Mouse (Mus musculus): ENCODE results near the gene Cela3b.
A peak's percentile ranks its signal among the peaks of the same experiment; 100 is the strongest.
"Not testable (repeated sequence)": the region's sequence is repeated elsewhere in the genome, so short reads cannot be mapped to it uniquely, and the experiment has no call there.

Gene Cela3b

GRCm38 (mm10) chr4:137461217-137461616, 30.9 kb upstream of the Cela3b start:
- DNase-seq (ENCODE audit: low spot score), result no peak

DNA sequence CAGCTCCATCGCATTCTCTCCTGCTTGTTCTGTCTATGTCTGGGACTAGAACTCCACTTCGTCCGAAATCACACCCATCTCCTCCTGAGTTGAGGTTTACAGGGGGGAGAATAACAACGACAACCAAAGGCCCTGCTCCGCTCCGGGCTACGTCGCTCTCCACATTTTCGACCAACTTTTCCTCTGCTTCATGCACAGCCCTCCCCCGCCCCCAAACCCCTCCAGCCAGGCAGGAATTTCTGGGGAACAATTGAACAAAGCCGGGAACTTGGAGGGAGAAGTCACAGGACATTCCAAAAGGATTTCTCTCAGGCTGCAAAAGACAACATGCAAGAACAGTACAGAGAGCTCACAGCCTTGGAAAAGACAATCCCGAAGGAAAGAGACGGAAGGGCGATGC, 30.3 kb upstream of the Cela3b start:
- no peak for DNase-seq (ENCODE audit: low spot score)

GRCm38 (mm10) chr4:137458861-137459260, 28.5 kb upstream of the Cela3b start:
- no peak for DNase-seq (ENCODE audit: low spot score)

GRCm38 (mm10) chr4:137458310-137458709, 28.0 kb upstream of the Cela3b start:
- DNase-seq (ENCODE audit: low spot score), result no peak

DNA sequence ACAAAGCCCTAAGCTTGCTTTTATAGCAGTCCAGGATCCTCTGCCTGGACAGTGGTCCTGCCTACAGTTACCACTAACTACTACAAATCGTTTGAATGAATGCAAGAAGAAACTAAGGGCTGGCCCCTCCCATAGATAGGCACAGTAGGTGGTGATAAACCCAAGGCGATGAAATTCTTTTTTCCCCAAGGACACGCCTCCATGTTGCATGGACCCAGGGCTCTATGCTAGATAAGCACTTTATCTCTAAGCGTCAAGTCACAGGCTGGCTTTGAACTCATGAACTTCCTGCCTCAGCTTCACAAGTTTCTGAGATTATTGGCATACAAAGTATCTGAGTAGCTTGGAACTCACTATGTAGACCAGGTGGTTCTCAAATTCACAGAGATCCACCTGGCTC, 27.0 kb upstream of the Cela3b start:
- DNase-seq (ENCODE audit: low spot score), result no peak

GRCm38 (mm10) chr4:137456581-137456980, 26.2 kb upstream of the Cela3b start:
- no peak for DNase-seq (ENCODE audit: low spot score)

GRCm38 (mm10) chr4:137454582-137454981, 24.2 kb upstream of the Cela3b start:
- DNase-seq (ENCODE audit: low spot score), result no peak

DNA sequence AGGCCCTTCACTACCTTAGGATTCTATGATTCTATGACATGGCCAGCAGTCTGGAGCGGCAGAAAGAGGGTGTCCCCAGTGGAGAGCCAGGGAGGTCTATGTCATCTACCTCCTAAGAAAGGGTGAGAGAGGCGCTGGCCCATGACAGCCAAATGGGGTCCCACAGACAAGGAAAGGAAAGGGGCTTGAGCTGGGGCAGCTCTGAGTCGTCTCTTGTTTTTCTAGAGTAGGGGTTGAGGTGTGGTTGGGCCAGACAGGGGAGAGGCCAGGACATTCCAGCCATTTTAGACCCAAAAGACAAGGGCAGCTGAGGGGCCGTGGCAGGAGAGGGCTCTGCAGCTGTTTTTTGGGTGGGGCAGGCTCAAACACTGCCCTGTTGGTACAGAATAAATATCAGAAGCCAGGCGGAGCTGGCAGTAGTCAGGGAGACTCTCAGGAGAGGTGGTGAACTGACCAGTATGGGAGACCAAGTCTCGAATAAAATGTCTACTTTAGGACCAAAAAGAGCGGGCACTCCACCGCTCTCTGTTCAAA, 23.0 kb upstream of the Cela3b start, which contains the start of gene 1700013G24Rik:
Gene 1700013G24Rik, plus strand, starts transcription at position 51 of the 534 bp plus-strand sequence.
- no peak for DNase-seq (ENCODE audit: low spot score)

GRCm38 (mm10) chr4:137452190-137452589, 21.9 kb upstream of the Cela3b start:
- no peak for DNase-seq (ENCODE audit: low spot score)

DNA sequence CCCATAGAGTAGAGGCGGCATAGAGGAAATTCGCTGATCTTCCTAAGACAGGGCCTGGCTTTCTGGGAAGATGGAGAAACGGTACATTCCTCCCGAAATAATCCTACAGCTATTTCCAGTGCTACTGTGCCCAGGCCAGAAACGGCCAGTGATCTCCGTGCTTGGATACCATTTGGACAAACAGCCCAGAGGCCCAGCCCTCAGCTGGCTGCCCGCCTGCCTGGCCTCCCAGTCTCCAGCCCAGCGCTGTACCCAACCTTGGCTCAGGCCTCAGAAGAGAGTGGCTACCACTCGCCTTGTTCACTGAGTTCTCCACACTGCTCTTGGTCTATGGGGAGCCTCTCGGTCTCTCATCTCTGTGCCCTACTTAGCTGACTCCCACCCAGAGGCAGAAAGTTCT, 19.4 kb upstream of the Cela3b start:
- DNase-seq (ENCODE audit: low spot score), result no peak

DNA sequence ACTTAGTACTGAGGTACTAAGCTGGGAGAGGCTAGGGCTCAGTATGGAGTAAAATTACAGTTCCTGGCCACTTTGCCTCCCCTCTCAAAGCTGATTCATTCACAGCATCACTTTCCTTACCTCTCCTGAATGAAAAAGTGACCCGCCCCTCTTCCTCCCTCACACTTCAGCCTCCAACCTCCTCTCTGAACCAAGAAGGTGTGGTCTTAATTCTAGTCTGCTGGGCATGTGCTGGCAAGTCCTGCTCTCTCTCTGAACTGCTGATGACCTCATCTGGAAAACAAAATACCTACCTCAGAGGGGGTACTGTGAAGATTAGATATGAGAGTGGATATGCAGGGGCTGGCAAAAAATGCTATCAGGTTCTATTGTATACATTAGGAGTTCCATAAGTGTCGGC, 18.8 kb upstream of the Cela3b start:
- DNase-seq (ENCODE audit: low spot score), result no peak

DNA sequence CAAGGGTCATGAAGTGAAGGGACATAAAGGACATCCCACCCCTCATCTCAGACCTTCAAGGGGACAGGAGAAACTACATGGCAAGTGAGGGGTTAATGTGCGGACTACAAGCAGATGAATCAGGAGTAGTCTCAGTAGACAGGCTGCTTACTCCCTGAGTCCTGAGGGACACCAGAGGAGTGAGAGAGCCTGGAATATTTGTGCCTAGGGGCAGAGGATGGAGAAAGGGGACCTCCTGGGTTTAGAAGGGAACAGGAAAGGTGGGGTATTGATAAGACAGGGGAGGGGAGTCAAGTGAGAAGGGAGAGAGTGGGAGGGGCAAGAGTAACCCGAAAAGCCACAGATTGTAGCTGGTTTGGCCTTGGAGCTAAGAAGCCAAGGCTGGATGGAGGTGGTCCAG, 18.3 kb upstream of the Cela3b start:
- DNase-seq (ENCODE audit: low spot score), result no peak

DNA sequence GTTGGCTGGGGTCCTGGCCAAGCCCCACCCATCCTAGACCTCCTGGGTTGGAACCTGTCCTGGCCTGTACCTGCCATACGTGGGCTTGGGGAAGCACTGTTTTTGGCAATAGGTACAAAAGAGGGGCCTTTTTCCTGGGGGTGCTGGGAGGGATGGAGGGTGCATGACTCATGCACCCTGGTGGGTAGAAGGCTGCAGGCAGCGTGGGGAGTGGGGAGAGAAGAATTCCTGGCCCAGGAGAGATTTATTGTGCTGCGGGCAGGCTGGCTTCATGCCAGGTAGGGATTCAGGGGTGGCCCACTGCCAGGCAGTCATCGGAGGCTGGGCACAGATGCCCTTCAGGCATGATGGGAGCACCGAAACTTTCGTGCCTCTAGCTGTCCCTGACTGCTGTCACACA, 17.9 kb upstream of the Cela3b start:
- DNase-seq (ENCODE audit: low spot score), result no peak

GRCm38 (mm10) chr4:137447363-137448196, 17.2 kb upstream of the Cela3b start:
- no peak for DNase-seq (ENCODE audit: low spot score)

GRCm38 (mm10) chr4:137445881-137446280, 15.5 kb upstream of the Cela3b start:
- no peak for DNase-seq (ENCODE audit: low spot score)

GRCm38 (mm10) chr4:137443625-137444024, 13.3 kb upstream of the Cela3b start:
- DNase-seq (ENCODE audit: low spot score), result peak; percentile 86

- no peak for DNase-seq (ENCODE audit: low spot score)
Measured at GRCm38 (mm10) chr4:137441332-137441731, 11.0 kb upstream of the Cela3b start.

DNA sequence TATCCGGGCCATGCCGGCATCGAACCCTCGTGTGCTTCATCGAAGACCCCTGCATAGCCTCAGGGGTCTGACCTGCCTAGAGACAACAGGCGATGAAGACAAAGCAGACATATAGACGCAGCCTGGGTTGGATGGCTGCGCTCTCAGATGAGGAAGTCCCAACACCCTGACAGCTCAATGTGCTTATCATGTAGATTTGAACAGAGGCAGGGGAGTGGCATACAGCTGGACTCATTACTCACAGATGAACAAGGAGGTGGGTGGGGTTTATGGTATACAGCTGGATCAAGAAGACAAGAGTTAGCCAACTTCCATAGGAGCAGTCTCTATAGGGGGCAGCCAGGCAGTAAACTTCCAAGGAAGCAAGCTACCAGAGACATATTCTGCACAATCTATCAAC, 8.5 kb upstream of the Cela3b start:
- no peak for DNase-seq (ENCODE audit: low spot score)

DNA sequence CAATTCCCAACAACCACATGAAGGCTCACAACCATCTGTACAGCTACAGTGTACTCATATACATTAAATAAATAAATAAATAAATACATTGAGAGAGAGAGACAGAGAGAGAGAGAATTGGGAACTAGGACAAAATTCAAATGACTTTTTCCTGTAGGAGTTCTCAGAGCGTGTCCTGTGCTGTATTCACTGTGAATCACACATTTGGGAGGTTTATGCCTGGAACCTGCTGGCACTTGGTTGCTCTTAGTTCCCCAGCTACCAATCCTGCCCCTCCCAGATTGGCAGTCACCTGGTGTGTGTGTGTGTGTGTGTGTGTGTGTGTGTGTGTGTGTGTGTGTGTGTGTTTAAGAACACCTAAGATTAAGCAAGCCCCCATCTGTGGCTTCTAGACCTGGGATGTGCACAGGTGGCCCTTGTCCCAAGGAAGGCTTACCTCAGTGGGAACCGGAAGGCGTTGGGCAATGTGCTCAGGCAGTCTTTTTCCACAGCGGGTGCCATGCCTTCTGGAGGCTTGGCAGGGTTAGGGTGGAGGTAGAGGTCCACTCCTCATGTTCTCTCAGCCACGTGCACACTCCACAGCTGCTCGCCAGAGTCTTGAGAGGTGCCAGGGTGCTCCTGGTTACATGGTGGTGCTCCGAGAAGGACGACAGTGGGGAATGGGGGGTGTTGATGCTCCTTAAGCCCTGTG, 6.8 kb upstream of the Cela3b start:
- DNase-seq (ENCODE audit: low spot score), result no peak

DNA sequence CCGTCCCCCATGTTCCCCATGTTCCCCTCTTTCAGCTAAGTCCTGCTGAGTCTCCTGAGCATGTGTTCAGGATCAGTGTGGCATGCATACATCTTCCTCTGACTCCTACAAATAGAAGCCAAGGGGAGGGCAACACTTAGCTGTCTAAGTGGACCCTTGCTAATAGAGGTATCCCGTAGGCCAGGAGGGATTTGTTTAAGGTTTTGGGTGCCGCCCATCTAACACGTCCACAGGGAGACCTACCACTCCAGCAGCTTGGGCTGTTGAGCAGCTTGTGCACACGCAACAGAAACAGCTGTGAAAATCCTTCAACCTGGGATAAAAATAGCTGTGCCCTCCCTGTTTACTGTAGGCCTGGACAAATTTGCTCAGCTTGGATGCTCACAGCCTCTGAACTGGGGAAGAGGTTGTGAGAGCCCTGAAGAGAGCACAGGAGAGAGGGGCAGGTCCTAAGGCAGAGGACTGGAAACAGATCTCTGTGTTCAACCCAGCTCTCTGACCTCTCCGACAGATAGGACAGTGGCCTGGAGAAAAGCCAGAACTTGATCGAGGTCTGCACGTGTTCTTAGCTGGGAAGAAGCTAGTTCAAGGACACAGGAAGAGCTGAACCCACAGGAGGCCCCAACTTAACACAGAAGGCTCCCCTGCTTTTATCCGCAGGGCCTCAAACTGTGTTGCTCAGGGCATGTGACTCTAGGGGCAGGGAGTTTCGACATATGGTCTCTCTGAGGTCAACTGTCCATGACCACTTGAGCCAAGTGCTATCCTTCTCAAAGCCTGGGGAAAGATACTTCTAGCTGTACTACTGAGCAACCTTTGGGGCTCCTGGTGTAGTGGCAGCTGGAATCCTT, 2.6 kb upstream of the Cela3b start:
- not testable (repeated sequence) for DNase-seq (ENCODE audit: low spot score)

DNA sequence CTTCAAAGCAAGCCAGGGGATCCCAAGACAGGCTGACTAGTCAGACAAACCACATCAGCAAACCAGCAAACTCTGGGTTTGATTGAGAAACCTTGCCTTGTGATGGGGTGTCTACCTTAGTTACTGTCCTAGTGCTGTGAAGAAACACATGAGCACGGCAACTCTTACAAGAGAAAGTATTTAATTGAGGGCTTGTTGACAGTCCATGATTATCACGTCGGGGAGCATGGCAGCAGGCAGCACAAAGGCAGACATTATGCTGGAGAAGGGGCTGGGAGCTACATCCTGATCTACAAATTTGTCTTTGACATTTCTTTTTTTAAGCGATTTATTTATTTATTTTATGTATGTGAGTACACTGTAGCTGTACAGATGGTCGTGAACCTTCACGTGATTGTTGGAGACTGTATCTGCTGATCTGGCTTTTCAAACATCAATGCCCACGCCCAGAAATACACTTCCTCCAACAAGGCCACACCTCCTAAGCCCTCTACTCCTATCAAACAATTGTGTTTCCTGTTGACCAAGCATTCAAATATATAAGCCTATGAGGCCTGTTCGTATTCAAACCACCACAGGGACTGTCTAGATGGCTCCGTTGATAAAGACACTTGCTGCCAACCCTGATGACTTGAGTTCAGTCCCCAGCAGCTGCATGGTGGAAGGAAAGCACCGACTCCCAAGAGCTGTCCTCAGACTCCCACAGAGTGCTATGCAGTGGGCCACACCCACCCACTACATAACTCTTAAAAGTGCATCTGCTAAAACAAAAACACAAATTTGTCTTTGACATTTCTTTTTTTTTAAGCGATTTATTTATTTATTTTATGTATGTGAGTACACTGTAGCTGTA, 12.4 kb downstream of the Cela3b start:
- no peak for DNase-seq (ENCODE audit: low spot score)
